Mouse (Mus musculus) skeletal muscle tissue, adult 2 months (tissue): ENCODE results near the gene Snorc.
"Not testable (repeated sequence)": the region's sequence is repeated elsewhere in the genome, so short reads cannot be mapped to it uniquely, and the experiment has no call there.

Source experiments
- DNase-seq: peaks from one replicate; pipeline ENCODE4 v3.0.0-alpha.2; 2012; ENCODE audit warnings: low read depth, low spot score

Gene Snorc

DNA sequence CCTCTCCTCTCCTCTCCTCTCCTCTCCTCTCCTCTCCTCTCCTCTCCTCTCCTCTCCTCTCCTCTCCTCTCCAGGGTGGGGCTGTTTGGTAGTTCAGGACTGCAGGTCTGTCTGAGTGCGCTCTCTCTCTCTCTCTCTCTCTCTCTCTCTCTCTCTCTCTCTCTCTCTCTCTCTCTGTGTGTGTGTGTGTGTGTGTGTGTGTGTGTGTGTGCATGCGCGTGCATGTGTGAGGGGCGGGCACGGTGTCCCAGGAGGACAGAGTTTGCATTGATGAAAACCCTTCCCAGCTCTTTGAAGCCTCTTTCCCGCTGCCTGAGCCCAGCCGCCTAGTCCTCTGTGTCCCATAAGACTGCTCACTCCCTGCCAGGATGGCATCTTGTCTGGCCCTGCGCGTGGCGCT is at the start of gene Snorc:
Gene Snorc, plus strand, starts transcription at position 301 of the 400 bp plus-strand sequence.
- not testable (repeated sequence) for DNase-seq

DNA sequence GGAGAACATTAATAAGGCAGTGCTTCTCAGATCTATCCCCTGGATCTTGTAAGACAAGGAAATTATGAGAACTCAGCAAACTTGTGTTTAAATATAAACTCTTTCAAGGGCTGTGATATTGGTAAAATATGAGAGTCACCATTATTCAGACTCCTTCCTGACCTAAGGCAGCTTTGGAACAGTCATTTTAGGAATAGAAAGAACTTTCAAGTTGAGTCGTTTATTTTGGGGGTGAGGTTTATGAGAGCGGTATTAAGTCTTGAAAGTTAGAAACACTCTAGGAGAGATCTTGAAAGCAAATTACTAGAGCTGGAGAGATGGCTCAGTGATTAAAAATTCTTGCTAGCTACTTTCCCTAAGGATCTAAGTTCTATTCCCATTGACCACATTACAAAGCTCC is 34.9 kb upstream of the Snorc start:
- no peak for DNase-seq

GRCm38 (mm10) chr1:87436583-87436982 is 33.5 kb upstream of the Snorc start:
- no peak for DNase-seq

GRCm38 (mm10) chr1:87447183-87448104 is 22.6 kb upstream of the Snorc start:
- DNase-seq, result peak; percentile 10

DNA sequence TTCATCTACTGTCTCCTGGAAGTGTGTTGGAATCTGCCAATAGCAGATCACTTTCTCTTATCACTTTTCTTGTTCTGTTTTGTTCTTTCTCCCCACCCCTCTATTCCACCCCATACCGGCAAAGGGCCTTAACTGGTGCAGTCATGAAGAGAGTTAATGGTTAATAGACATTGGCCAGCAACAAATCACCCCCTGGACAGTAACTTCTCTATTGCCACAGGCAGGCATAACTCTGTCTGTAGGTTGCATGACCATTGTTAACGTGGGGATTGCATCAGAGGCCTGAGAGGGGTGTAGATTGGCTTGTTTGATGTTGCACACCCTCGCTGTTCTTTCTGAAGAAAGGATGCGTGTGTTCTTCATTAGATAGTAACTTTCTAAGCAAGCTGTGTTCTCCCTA is 20.6 kb upstream of the Snorc start:
- DNase-seq, result no peak

GRCm38 (mm10) chr1:87456425-87456824 is 13.6 kb upstream of the Snorc start:
- no peak for DNase-seq

DNA sequence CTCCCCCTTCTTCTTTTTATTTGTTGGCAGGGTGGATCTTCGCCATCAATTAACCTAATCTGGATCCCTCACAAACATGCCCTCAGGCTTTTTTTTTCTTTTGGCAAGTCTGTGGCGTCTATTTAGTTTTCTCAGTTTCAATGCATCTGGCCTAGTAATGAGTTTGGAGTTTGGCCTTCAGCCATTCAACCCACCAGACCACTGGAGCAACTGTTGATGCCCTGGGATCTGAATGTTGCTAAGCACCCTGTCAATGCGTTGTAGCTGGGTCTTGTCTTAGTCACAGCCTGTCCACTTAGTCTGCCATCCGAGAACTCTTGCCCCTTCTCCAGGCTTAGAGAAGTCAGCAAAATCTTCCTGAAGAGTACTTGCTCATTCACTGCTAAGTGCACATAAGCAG is 12.0 kb upstream of the Snorc start:
- no peak for DNase-seq

- not testable (repeated sequence) for DNase-seq
These were observed 10.2 kb upstream of the Snorc start for GRCm38 (mm10) chr1:87459856-87460255.

GRCm38 (mm10) chr1:87467469-87467868 is 2.6 kb upstream of the Snorc start:
- DNase-seq, result no peak

DNA sequence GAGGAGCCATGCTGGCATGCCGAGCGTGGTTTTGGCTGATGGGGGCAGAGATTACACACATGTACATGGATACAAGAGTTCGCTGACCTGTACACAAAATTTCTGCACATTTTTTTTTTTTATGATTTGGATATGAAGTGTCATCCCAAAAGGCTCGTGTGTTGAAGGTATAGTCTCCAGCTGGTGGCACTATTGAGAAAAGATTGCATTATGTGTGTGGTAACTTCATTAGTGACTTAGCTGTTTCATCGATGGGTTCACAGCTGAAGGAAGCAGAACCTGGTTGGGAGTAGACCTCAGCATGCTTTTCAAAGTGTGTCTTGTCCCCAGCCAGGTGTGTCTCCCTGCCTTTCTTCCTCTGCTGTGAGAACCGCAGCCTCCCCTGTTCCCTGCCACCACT is 1.8 kb upstream of the Snorc start:
- DNase-seq, result no peak

DNA sequence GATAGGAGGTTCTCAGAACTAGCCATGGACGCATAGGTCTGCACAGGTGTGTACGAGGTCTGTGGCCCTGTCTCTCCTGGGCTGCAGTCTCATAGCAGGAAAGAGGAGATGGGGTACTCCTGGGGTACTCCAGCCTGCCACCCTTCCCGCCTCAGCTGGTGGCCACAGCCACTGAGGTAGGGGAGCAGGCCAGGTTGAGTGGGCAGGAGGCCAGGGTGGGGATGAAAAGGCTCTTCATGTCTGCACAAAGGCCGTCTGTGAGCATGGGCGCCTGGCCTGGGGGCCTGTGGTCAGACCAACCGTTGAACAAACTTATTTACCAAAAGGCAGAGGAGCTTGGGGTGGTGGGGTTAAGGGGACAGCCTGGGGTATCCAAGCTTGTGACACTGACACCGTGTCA is 1.8 kb downstream of the Snorc start:
- DNase-seq, result no peak

DNA sequence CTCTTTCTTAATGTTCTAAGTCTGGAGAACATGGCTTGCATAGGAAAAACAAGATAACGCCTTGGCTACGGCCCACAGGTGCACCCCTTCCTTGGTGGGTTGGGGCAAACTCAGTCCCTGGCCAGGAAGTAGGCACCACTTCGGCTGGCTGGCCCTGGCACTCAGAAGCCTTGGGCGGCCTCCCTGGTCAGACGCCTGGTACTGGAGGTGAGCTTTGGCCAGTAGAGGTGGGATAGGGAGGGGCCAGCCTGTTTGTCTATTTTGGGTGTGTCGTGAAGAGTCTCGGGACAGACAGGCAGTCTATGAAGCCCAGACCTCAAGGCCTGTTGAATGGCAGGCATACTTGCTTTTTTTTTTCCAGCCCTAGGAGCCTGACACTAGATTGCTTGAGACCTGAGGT is 2.5 kb downstream of the Snorc start:
- DNase-seq, result no peak

DNA sequence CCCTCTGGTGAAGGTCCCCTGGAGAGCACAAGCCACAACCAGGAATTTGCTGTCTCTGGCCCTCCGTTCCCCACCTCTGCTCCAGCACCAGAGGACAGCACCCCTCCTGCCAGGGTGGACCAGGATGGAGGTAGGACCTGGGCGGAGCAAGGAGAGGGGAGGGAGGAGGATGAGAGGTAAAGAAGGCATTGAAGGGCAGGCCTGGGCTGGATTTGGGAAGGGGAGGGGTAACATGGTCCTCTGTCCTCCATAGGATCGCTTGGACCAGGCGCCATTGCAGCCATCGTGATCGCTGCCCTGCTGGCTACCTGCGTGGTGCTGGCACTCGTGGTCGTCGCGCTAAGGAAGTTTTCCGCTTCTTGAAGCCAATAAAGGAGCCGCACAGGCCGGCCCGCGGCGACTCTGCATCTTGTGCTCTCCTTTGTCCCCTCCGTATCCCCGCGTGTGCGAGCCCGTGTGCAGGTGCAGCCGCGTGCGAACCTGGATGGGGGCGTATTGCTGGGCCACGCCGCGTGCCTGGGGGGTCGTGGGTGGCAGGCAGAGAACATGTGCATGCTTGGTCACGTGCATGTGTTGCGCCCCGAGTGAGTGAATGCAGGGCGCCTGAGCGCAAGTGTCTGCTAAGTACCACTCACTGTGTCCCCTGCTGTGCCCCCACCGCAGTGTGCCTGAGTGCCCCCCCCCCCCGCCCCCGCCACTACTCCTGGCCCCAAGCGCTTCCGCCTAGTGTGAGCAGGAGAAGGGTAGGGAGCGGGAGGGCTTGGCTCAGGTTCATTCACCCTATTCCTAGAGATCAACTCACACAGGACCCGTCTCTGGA is 5.2 kb downstream of the Snorc start:
- DNase-seq, result no peak

DNA sequence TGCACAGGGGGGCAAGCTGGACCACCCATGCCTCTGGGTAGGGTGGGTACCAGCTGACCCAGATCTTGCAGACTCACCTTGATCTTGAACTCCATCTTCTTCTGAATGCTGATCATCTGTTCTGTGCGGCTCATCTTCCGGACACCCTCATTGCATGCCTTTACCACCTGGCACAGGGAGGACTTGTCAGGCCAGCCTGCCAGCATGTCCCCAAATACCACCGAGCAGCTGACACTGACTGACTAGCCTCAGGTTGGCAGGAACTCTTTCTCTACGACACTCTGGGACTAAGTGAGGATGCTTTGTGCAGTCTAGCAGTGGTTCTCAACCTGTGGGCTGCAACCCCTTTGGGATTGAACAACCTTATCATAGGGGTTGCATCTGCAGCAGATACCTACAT is 12.5 kb downstream of the Snorc start:
- DNase-seq, result peak; percentile 7

- DNase-seq, result peak; percentile 41
These were observed 16.3 kb downstream of the Snorc start for GRCm38 (mm10) chr1:87486386-87486785.

DNA sequence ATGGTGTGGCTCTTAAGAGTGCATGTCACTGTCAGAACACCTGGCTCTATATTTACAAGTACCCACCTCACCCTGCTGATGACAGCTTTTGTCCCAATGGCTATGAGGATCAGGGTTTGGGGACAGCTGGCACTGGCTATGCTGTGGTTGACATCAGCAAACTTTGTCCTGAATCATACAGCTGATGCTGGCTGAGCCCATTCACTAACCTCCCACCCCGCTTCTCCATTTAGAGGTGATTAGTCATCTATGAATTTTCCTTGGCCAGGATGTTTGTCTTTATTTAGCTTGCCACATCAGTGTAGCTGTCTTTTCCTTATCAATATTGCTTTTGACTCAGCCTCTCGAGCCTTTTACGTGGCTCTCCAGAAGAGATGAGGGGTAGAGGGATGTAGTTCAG is 22.2 kb downstream of the Snorc start:
- DNase-seq, result no peak

GRCm38 (mm10) chr1:87493542-87493941 is 23.5 kb downstream of the Snorc start:
- no peak for DNase-seq

GRCm38 (mm10) chr1:87505524-87505923 is 35.5 kb downstream of the Snorc start:
- DNase-seq, result no peak

DNA sequence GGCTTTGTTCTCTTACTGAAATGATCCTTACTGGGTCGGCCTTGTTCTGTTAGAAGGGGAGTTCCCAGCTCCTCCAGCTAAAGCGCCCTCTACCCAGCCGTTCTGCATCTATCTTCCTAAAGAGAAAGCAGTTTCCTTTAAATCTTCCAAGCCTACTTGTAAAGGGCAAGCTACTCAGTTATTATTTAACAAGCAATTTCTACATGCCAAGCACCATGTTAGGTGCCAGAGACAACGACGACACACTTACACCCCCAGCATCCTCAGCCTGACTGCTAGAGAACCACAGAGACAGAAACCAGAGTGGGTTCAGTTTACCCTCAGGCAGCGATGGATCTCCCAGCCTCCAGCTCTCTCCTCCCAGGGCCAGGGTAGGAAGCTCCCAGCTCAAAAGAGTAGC is 37.8 kb downstream of the Snorc start:
- no peak for DNase-seq

- no peak for DNase-seq
These were observed 38.8 kb downstream of the Snorc start for GRCm38 (mm10) chr1:87508591-87509560.

- no peak for DNase-seq
These were observed 39.6 kb downstream of the Snorc start, which contains the start of gene Neu2 for GRCm38 (mm10) chr1:87509561-87510165. TSS of gene Neu2 (plus strand) at chr1:87509889.
